Mouse (Mus musculus) CD8-positive naive resting alpha-beta T cell, adult 57 days (primary cell): ENCODE data around the gene Ptk6. TPM values are rescaled to one million over a fixed set of nuclear protein-coding genes. Genes with fewer than 3 reads are reported as not detected.

Experiments
- total RNA-seq: library from RNA; stranded (reverse); gene quantifications from one replicate; pipeline ENCODE4 v1.2.4, GENCODE M21; 2023

The Ptk6 gene
- not detected for total RNA-seq

GRCm38 (mm10) chr2:181202422-181202821, at the start of gene Ptk6:
Gene Ptk6, minus strand, starts transcription at chr2:181202789.

GRCm38 (mm10) chr2:181241602-181242313, 39.2 kb upstream of the Ptk6 start, which contains the start of gene Helz2:
Gene Helz2, minus strand, starts transcription at chr2:181242027.

DNA sequence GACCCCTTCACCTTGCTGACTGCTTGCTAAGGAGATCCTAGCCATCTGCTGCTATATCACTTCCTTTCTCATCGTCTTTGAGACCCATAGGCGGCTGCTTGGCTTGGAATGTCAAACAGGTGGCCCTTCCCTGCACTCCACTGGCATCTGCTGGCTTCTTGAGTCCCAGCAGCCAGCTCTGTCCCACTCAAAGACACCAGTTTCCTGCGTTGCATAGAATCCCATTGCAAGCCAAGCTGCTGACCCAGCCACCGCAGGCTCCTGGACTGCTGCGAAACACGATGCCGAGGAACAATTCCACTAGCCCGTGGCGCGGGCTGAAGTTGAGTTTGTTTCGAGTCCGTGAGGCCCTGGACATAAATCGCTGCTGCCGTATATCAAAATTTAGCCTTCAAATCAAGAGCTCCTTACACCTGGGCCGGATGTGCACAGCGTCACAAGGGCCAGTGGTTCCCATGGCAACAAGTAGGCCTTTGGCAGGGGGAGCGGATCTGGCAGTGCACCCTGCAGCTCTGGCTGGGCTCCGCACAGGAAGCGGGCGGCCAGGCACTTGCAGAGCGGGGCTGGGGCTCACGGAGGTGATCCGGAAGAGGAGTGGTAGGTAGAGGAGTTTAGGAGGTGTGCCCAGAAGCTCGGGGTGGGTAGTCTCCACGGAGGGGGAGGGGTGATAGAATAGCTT, 17.1 kb upstream of the Ptk6 start, which contains the start of gene Fndc11:
Gene Fndc11 (plus strand): TSS at position 476 of the 679 bp plus-strand sequence.

DNA sequence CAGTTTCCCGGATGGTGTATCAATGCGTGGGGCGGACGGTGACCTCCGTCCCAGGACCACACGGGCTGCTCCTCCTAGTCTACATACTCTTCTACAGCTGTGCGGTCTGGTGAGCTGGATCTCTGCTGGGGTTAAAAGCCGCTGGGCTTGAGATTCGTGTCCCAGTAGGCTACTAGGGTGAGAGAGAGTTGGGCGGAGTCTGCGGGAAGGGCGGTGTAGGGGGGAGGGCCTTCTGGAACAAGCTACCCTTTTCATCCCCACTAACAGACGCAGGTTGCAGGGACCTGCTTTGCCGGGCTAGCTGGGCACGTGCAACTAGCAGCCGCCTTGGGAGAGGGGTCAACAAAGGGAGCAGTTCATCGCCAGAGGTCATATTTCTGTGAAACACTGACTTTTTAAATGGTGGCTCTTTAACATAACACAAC, 10.4 kb upstream of the Ptk6 start, which contains the start of gene Srms:
Gene Srms (minus strand): TSS at position 165 of the 425 bp plus-strand sequence.

GRCm38 (mm10) chr2:181187121-181188000, 15.2 kb downstream of the Ptk6 start, which contains the start of gene Ppdpf:
Gene Ppdpf, plus strand, starts transcription at chr2:181187247.

DNA sequence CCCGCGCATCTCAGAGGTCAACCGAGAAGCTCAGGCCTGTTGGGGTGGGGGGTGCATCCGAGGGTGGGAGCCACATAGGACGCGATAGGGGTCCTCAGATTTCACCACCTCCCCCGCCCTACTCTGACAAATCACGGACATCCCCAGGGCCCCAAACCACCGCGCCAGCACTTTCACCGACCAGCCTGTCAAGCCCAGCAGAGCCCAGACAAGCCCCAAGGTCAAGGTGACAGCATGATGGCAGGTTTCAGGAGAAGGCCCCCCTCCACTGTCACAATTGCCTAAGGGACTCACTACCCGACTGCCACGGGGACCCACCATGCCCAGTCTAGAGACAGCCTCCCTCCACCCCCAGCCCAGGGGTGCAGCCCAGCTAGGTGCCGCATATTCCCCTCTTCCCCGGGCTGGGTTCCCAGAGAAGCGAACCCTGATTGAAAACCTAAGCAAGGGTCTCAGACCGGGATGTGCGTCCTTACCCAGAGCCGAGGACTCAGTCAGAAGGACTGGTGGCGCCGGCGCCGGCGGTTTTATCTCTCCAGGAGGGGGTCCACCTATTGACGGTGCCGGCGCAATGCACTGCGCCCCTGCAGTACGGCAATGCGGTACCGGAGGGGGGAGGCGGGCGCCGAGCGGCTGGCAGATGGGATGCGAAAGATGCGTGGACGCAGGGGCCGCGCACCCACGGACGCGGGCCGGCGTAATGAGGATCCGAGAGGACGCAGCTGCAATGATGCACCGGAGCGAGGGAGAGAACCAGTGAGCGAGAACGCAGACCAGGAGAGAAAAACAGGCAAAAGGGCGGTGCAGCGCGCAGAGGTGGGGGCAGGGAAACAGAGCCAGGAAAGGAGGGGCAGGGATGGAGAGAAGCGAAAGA, 46.1 kb downstream of the Ptk6 start, which contains the start of gene Eef1a2:
Gene Eef1a2 (minus strand): TSS at position 767 of the 874 bp plus-strand sequence.

Other genes starting within 250 kb of the Ptk6 start
- not detected for gene Nkain4, start 248.1 kb downstream of the Ptk6 start, total RNA-seq
- 76.2 TPM for gene Arfgap1, start 235.6 kb downstream of the Ptk6 start, total RNA-seq
- 2.4 TPM for gene Col20a1, start 216.3 kb downstream of the Ptk6 start, total RNA-seq
- not detected for gene Chrna4, start 159.2 kb downstream of the Ptk6 start, total RNA-seq
- gene Kcnq2, start 67.5 kb downstream of the Ptk6 start, total RNA-seq, result not detected
- not detected for gene Eef1a2, start 45.8 kb downstream of the Ptk6 start, total RNA-seq
- gene Ppdpf, start 15.5 kb downstream of the Ptk6 start, total RNA-seq, result 74.4 TPM
- 0.40 TPM for gene Srms, start 10.4 kb upstream of the Ptk6 start, total RNA-seq
- not detected for gene Fndc11, start 17.2 kb upstream of the Ptk6 start, total RNA-seq
- gene Helz2, start 39.2 kb upstream of the Ptk6 start, total RNA-seq, result 140 TPM
- 31.6 TPM for gene Gmeb2, start 85.2 kb upstream of the Ptk6 start, total RNA-seq
- gene Stmn3, start 111.7 kb upstream of the Ptk6 start, total RNA-seq, result not detected
- gene Rtel1, start 117.0 kb upstream of the Ptk6 start, total RNA-seq, result 146 TPM
- gene Zgpat, start 162.1 kb upstream of the Ptk6 start, total RNA-seq, result 110 TPM
- gene Arfrp1, start 162.6 kb upstream of the Ptk6 start, total RNA-seq, result 104 TPM
- 231 TPM for gene Lime1, start 177.3 kb upstream of the Ptk6 start, total RNA-seq